Mouse (Mus musculus): ENCODE measurements around the gene Nudt11. TPM values are rescaled to one million over a fixed set of nuclear protein-coding genes. Genes with fewer than 3 reads are reported as not detected.
"Not testable (repeated sequence)": the region's sequence is repeated elsewhere in the genome, so short reads cannot be mapped to it uniquely, and the experiment has no call there.

The Nudt11 gene
- 21.2 and 24.1 TPM in 2 replicates for polyA plus RNA-seq (2014; fragmentation: Nextera tagmentation; extraction: Ambion mirVana)

GRCm38 (mm10) chrX:6047066-6047935, at the start of gene Nudt11:
Nudt11 (plus strand) TSS chrX:6047453.
- not testable (repeated sequence) for H3K9me3 ChIP-seq (replicated peaks; ENCODE audit: control insufficient read depth, low read length); H3K4me1 ChIP-seq (ENCODE audit: control insufficient read depth, insufficient read depth, low read length); H3K9ac ChIP-seq (ENCODE audit: low read length); H3K27ac ChIP-seq (ENCODE audit: low read depth, low read length); H3K36me3 ChIP-seq (ENCODE audit: control insufficient read depth, insufficient read depth, low read length); DNase-seq (ENCODE audit: low spot score); H3K27me3 ChIP-seq (replicated peaks; ENCODE audit: control insufficient read depth, insufficient read depth, low read length)
- 24% methylated on average over 15 of the region's 121 CpGs for WGBS
- ATAC-seq: peak; percentile 89
- Histone ChIP-seq H3K4me2 (ENCODE audit: low read length) (peak within 1 kb of the TSS; percentile 52; the same call in 1 of the 2 replicates), H3K4me3 (ENCODE audit: low read depth, low read length) (peak within 1 kb of the TSS; percentile 30)

- H3K4me1 ChIP-seq (ENCODE audit: control insufficient read depth, insufficient read depth, low read length); DNase-seq (ENCODE audit: low spot score); H3K27ac ChIP-seq (ENCODE audit: low read depth, low read length); H3K9me3 ChIP-seq (replicated peaks; ENCODE audit: control insufficient read depth, low read length); H3K9ac ChIP-seq (ENCODE audit: low read length); H3K36me3 ChIP-seq (ENCODE audit: control insufficient read depth, insufficient read depth, low read length); H3K27me3 ChIP-seq (replicated peaks; ENCODE audit: control insufficient read depth, insufficient read depth, low read length): not testable (repeated sequence)
- peak; percentile 73 for ATAC-seq
- H3K4me3 ChIP-seq (ENCODE audit: low read depth, low read length): peak overlapping the region; percentile 30
- WGBS: 20% methylated on average over 10 of the region's 60 CpGs
- peak overlapping the region; percentile 52 for H3K4me2 ChIP-seq (ENCODE audit: low read length)
These were observed 822 bp downstream of the Nudt11 start for GRCm38 (mm10) chrX:6047936-6048614.

GRCm38 (mm10) chrX:6061563-6061962, 14.3 kb downstream of the Nudt11 start:
- Histone ChIP-seq H3K36me3 (ENCODE audit: control insufficient read depth, insufficient read depth, low read length) (no peaks in the 10 kb centered on the region), H3K4me2 (ENCODE audit: low read length) (no peak overlapping the region), H3K9ac (ENCODE audit: low read length) (no peak overlapping the region), H3K4me1 (ENCODE audit: control insufficient read depth, insufficient read depth, low read length) (no peaks in the 10 kb centered on the region), H3K27ac (ENCODE audit: low read depth, low read length) (no peak overlapping the region), H3K27me3 (replicated peaks; ENCODE audit: control insufficient read depth, insufficient read depth, low read length) (no peaks in the 10 kb centered on the region), H3K4me3 (ENCODE audit: low read depth, low read length) (no peak overlapping the region), H3K9me3 (replicated peaks; ENCODE audit: control insufficient read depth, low read length) (no peaks in the 10 kb centered on the region)
- ATAC-seq (no peak), DNase-seq (ENCODE audit: low spot score) (no peak)
- 88% methylated on average over 1 of the region's 1 CpGs for WGBS

GRCm38 (mm10) chrX:6082954-6083680, 35.9 kb downstream of the Nudt11 start, which contains the start of gene AU022751:
AU022751 (minus strand) TSS chrX:6083419.
- 91% methylated on average over 39 of the region's 39 CpGs for WGBS
- DNase-seq (ENCODE audit: low spot score) (no peak), ATAC-seq (no peak)
- Histone ChIP-seq H3K4me3 (ENCODE audit: low read depth, low read length) (no peak within 1 kb of the TSS), H3K36me3 (ENCODE audit: control insufficient read depth, insufficient read depth, low read length) (no peaks in the 10 kb centered on the region), H3K4me2 (ENCODE audit: low read length) (no peak within 1 kb of the TSS), H3K27me3 (replicated peaks; ENCODE audit: control insufficient read depth, insufficient read depth, low read length) (no peaks in the 10 kb centered on the region), H3K27ac (ENCODE audit: low read depth, low read length) (no peak within 1 kb of the TSS), H3K9me3 (replicated peaks; ENCODE audit: control insufficient read depth, low read length) (peaks cover 10% of the 10 kb centered on the region), H3K9ac (ENCODE audit: low read length) (no peak within 1 kb of the TSS), H3K4me1 (ENCODE audit: control insufficient read depth, insufficient read depth, low read length) (no peaks in the 10 kb centered on the region)

DNA sequence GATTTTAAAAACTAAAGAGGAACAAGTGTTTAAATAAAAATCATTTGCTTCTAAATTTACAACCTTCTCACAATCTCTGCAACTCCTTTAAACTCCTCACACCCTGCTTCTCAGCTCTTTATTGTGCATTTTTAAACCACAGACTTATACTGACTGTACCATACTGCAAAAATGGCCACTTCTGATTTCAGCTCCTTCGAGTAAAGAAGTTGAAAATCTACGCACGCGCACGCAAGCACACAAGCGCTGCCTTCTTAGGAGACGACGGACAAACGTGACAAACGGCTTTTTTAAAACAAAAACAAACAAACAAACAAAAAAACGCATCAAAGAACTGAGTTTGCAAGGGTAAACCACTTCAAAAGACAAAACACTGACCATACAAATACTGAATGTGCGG, 44.3 kb downstream of the Nudt11 start:
- DNase-seq (ENCODE audit: low spot score) (peak; percentile 51), ATAC-seq (peak; percentile 69)
- H3K27me3 ChIP-seq (replicated peaks; ENCODE audit: control insufficient read depth, insufficient read depth, low read length): no peaks in the 10 kb centered on the region
- no peaks in the 10 kb centered on the region for H3K4me1 ChIP-seq (ENCODE audit: control insufficient read depth, insufficient read depth, low read length)
- H3K36me3 ChIP-seq (ENCODE audit: control insufficient read depth, insufficient read depth, low read length): no peaks in the 10 kb centered on the region
- WGBS: 31% methylated on average over 12 of the region's 12 CpGs
- peak overlapping the region; percentile 73 for H3K9ac ChIP-seq (ENCODE audit: low read length)
- H3K27ac ChIP-seq (ENCODE audit: low read depth, low read length): peak overlapping the region; percentile 63
- peak overlapping the region; percentile 55 for H3K4me2 ChIP-seq (ENCODE audit: low read length)
- H3K4me3 ChIP-seq (ENCODE audit: low read depth, low read length): peak overlapping the region; percentile 37
- H3K9me3 ChIP-seq (replicated peaks; ENCODE audit: control insufficient read depth, low read length): no peaks in the 10 kb centered on the region

DNA sequence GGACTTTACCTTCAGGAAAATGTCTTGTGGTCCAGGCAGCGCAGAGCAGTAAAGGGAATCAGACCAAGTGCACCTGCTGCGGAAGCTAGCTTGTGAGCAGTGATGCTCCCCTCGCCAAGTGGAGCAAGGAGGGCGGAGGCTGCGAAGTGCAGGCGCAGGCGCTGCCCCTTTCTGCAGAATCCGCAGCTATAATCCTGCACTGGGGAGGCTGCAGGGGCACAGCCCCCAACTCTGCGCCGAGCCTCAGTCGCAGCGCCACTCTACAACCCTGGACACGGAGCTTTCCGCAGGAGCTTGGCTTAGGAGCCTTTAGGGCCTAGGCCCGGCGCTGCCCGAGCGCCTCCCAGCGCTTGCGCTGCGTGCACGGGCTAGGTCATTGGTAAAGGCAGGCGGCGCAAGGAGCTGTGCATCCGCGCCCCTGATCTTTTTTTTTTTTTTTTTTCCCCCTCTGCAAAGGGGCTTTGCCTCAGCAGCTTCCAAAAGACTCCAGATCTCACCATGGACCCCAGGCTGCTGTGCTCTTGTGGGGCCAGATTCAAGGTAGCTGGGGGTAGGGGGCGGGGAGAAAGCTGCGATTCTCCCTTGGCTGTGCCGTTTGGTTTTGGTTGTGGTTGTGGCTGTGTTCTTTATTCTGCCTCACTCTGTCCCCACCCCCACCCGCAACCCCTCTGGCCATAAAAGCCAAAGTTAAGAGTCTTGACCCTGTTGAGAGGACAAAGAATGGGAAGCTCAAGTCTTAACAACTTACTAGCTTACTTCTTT, 44.9 kb downstream of the Nudt11 start:
- H3K36me3 ChIP-seq (ENCODE audit: control insufficient read depth, insufficient read depth, low read length): no peaks in the 10 kb centered on the region
- no peaks in the 10 kb centered on the region for H3K27me3 ChIP-seq (replicated peaks; ENCODE audit: control insufficient read depth, insufficient read depth, low read length)
- peak overlapping the region; percentile 55 for H3K4me2 ChIP-seq (ENCODE audit: low read length)
- peak overlapping the region; percentile 37 for H3K4me3 ChIP-seq (ENCODE audit: low read depth, low read length)
- WGBS: 22% methylated on average over 27 of the region's 30 CpGs
- H3K9me3 ChIP-seq (replicated peaks; ENCODE audit: control insufficient read depth, low read length): no peaks in the 10 kb centered on the region
- H3K9ac ChIP-seq (ENCODE audit: low read length): peak overlapping the region; percentile 73
- H3K4me1 ChIP-seq (ENCODE audit: control insufficient read depth, insufficient read depth, low read length): no peaks in the 10 kb centered on the region
- peak overlapping the region; percentile 63 for H3K27ac ChIP-seq (ENCODE audit: low read depth, low read length)
- ATAC-seq: peak; percentile 97
- peak; percentile 75 for DNase-seq (ENCODE audit: low spot score)

Small RNAs within 50 kb of the gene (microRNA-seq; reads per million reads assigned to microRNA genes)
- gene Gm27360: not detected

Other genes with a start within 250 kb of the Nudt11 start
- gene AU022751, start 36.0 kb downstream of the Nudt11 start, polyA plus RNA-seq (2014; fragmentation: Nextera tagmentation; extraction: Ambion mirVana): not detected in 2 replicates
- 52.5 and 64.9 TPM in 2 replicates for gene Nudt10, start 125.6 kb downstream of the Nudt11 start, polyA plus RNA-seq (2014; fragmentation: Nextera tagmentation; extraction: Ambion mirVana)